Mouse (Mus musculus): ENCODE data around the gene Nphp4. TPM values are rescaled to one million over a fixed set of nuclear protein-coding genes. Genes with fewer than 3 reads are reported as not detected.
"Not testable (repeated sequence)": the region's sequence is repeated elsewhere in the genome, so short reads cannot be mapped to it uniquely, and the experiment has no call there.

Gene Nphp4
- polyA plus RNA-seq, 1 experiment from 2014 or later: 4.0 TPM

GRCm38 (mm10) chr4:152546481-152546880 lies 70.0 kb downstream of the Nphp4 start:
- Histone ChIP-seq H3K9ac (ENCODE audit: low read length) (no peak overlapping the region), H3K27ac (ENCODE audit: low read length) (no peak overlapping the region), H3K36me3 (ENCODE audit: control insufficient read depth, insufficient read depth, low read length) (no peaks in the 10 kb centered on the region), H3K4me1 (replicated peaks; ENCODE audit: control insufficient read depth, insufficient read depth, low read length) (no peaks in the 10 kb centered on the region), H3K4me2 (ENCODE audit: low read depth, low read length) (no peak overlapping the region), H3K27me3 (ENCODE audit: control insufficient read depth, insufficient read depth, low read depth, low read length) (no peaks in the 10 kb centered on the region), H3K4me3 (ENCODE audit: low read length) (no peak overlapping the region), H3K9me3 (ENCODE audit: control insufficient read depth, low read length) (no peaks in the 10 kb centered on the region)
- 52% methylated on average over 8 of the region's 8 CpGs for WGBS
- ATAC-seq (ENCODE audit: low read depth): no peak

DNA sequence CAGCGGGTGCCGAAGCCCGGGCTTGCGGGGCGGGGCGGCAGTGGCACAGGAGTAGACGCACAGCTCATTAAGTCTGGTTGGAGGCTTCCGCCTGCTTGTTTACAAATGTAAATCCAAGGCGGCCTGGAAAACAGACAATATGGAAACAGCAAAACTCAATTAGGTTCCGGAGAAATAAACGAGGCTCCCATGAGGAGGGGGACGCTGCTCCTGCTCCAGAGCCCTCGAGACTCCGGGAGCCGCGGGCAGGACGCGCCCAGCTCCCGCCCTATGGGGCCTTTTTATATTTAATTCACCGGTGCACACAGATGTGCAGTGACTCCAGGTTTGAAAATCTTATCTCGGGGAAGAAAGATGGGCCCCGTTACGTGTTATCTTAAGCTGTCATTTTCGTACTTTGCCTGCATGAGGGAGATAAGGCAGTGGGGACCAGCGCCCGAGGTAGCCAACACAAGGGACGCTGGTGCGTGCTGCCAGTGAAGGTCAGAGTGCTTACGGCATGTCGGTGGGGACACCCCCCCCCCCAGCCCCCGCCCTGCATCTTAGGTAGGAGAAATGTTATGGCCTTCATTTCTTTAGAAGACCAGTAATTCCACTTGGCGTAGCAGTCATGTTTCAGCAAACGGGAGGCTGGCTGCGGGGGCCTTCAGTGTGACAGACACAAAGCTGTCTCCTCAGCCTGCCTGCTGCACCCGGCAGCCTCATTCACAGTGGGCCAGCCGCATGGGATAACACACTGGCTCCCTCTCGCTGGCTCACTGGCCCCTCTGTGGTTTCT lies 71.6 kb downstream of the Nphp4 start:
- H3K36me3 ChIP-seq (ENCODE audit: control insufficient read depth, insufficient read depth, low read length): no peaks in the 10 kb centered on the region
- H3K27me3 ChIP-seq (ENCODE audit: control insufficient read depth, insufficient read depth, low read depth, low read length): no peaks in the 10 kb centered on the region
- H3K4me3 ChIP-seq (ENCODE audit: low read length): no peak overlapping the region
- H3K4me1 ChIP-seq (replicated peaks; ENCODE audit: control insufficient read depth, insufficient read depth, low read length): no peaks in the 10 kb centered on the region
- no peak overlapping the region for H3K9ac ChIP-seq (ENCODE audit: low read length)
- 35% methylated on average over 37 of the region's 37 CpGs for WGBS
- H3K4me2 ChIP-seq (ENCODE audit: low read depth, low read length): 0 out of 2 replicates have a peak overlapping the region, but pooled peaks have one; percentile 0
- ATAC-seq (ENCODE audit: low read depth): no peak
- no peaks in the 10 kb centered on the region for H3K9me3 ChIP-seq (ENCODE audit: control insufficient read depth, low read length)
- H3K27ac ChIP-seq (ENCODE audit: low read length): no peak overlapping the region

GRCm38 (mm10) chr4:152549507-152550202 lies 73.1 kb downstream of the Nphp4 start:
- WGBS: 85% methylated on average over 18 of the region's 18 CpGs
- Histone ChIP-seq H3K27me3 (ENCODE audit: control insufficient read depth, insufficient read depth, low read depth, low read length) (no peaks in the 10 kb centered on the region), H3K4me1 (replicated peaks; ENCODE audit: control insufficient read depth, insufficient read depth, low read length) (no peaks in the 10 kb centered on the region), H3K27ac (ENCODE audit: low read length) (no peak overlapping the region), H3K36me3 (ENCODE audit: control insufficient read depth, insufficient read depth, low read length) (no peaks in the 10 kb centered on the region), H3K4me3 (ENCODE audit: low read length) (no peak overlapping the region), H3K9me3 (ENCODE audit: control insufficient read depth, low read length) (no peaks in the 10 kb centered on the region), H3K9ac (ENCODE audit: low read length) (no peak overlapping the region), H3K4me2 (ENCODE audit: low read depth, low read length) (no peak overlapping the region)
- ATAC-seq (ENCODE audit: low read depth): no peak

- WGBS: 90% methylated on average over 6 of the region's 6 CpGs
- ATAC-seq (ENCODE audit: low read depth): no peak
Observed at GRCm38 (mm10) chr4:152550203-152550549, 73.7 kb downstream of the Nphp4 start.

GRCm38 (mm10) chr4:152553582-152554285 lies 77.2 kb downstream of the Nphp4 start:
- no peak overlapping the region for H3K9ac ChIP-seq (ENCODE audit: low read length)
- peaks cover 10% of the 10 kb centered on the region for H3K4me1 ChIP-seq (replicated peaks; ENCODE audit: control insufficient read depth, insufficient read depth, low read length)
- no peak overlapping the region for H3K27ac ChIP-seq (ENCODE audit: low read length)
- ATAC-seq (ENCODE audit: low read depth): no peak
- 85% methylated on average over 8 of the region's 8 CpGs for WGBS
- H3K27me3 ChIP-seq (ENCODE audit: control insufficient read depth, insufficient read depth, low read depth, low read length): no peaks in the 10 kb centered on the region
- H3K4me3 ChIP-seq (ENCODE audit: low read length): no peak overlapping the region
- no peak overlapping the region for H3K4me2 ChIP-seq (ENCODE audit: low read depth, low read length)
- H3K9me3 ChIP-seq (ENCODE audit: control insufficient read depth, low read length): no peaks in the 10 kb centered on the region
- no peaks in the 10 kb centered on the region for H3K36me3 ChIP-seq (ENCODE audit: control insufficient read depth, insufficient read depth, low read length)

More at GRCm38 (mm10) chr4:152550203-152550549, 73.7 kb downstream of the Nphp4 start:
- Histone ChIP-seq H3K27ac (ENCODE audit: low read length) (no peak overlapping the region), H3K9me3 (ENCODE audit: control insufficient read depth, low read length) (no peaks in the 10 kb centered on the region), H3K36me3 (ENCODE audit: control insufficient read depth, insufficient read depth, low read length) (no peaks in the 10 kb centered on the region), H3K4me2 (ENCODE audit: low read depth, low read length) (no peak overlapping the region), H3K9ac (ENCODE audit: low read length) (no peak overlapping the region), H3K4me1 (replicated peaks; ENCODE audit: control insufficient read depth, insufficient read depth, low read length) (no peaks in the 10 kb centered on the region), H3K4me3 (ENCODE audit: low read length) (no peak overlapping the region), H3K27me3 (ENCODE audit: control insufficient read depth, insufficient read depth, low read depth, low read length) (no peaks in the 10 kb centered on the region)

DNA sequence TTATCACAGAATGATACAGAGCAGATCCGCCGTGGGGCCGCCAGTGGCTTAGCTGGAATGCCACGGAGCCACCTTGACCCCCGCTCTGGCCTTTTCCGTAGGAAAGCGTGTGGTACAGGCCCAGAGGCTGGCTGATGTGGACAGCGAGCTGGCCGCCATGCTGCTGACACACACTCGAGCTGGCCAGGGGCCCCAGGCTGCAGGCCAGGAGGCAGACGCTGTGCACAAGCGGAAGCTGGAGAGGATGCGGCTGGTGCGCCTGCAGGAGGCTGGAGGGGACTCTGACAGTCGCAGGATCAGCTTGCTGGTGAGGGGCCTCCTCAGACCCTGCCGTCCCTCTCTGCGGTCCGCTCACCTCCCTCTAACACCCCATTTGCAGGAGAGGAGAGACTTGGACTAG lies 77.9 kb downstream of the Nphp4 start:
- Histone ChIP-seq H3K27ac (ENCODE audit: low read length) (no peak overlapping the region), H3K4me2 (ENCODE audit: low read depth, low read length) (no peak overlapping the region), H3K36me3 (ENCODE audit: control insufficient read depth, insufficient read depth, low read length) (no peaks in the 10 kb centered on the region), H3K9me3 (ENCODE audit: control insufficient read depth, low read length) (no peaks in the 10 kb centered on the region), H3K4me1 (replicated peaks; ENCODE audit: control insufficient read depth, insufficient read depth, low read length) (peaks cover 10% of the 10 kb centered on the region), H3K4me3 (ENCODE audit: low read length) (no peak overlapping the region), H3K27me3 (ENCODE audit: control insufficient read depth, insufficient read depth, low read depth, low read length) (no peaks in the 10 kb centered on the region), H3K9ac (ENCODE audit: low read length) (no peak overlapping the region)
- ATAC-seq (ENCODE audit: low read depth): no peak
- WGBS: 51% methylated on average over 18 of the region's 18 CpGs

- H3K27ac ChIP-seq (ENCODE audit: low read length); H3K4me3 ChIP-seq (ENCODE audit: low read length); H3K4me1 ChIP-seq (replicated peaks; ENCODE audit: control insufficient read depth, insufficient read depth, low read length); H3K27me3 ChIP-seq (ENCODE audit: control insufficient read depth, insufficient read depth, low read depth, low read length); H3K9me3 ChIP-seq (ENCODE audit: control insufficient read depth, low read length); H3K9ac ChIP-seq (ENCODE audit: low read length); H3K4me2 ChIP-seq (ENCODE audit: low read depth, low read length); H3K36me3 ChIP-seq (ENCODE audit: control insufficient read depth, insufficient read depth, low read length): not testable (repeated sequence)
- 50% methylated on average over 2 of the region's 3 CpGs for WGBS
- peak; percentile 45 for ATAC-seq (ENCODE audit: low read depth)
Observed at GRCm38 (mm10) chr4:152555806-152556205, 79.3 kb downstream of the Nphp4 start.

DNA sequence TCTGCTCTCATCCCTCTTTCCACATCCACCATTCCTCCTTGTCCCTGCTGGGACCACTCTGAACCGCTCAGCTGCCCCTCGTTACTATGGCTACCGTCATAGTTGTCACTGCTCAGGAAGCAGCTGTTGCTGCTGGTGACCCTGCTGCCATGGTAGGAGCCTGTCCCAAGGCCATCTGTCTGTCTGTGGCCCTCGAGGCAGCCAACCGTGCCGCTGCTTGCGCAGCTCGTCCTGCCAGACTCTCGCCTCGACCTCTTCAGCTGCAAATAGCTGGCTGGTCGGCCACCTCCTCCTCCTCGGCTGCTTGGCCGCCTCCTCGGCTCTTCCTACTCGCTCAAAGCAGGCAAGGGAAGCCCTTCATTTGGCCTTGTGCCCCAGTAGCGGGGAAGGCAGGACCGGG lies 81.7 kb downstream of the Nphp4 start:
- H3K27ac ChIP-seq (ENCODE audit: low read length): no peak overlapping the region
- no peaks in the 10 kb centered on the region for H3K9me3 ChIP-seq (ENCODE audit: control insufficient read depth, low read length)
- H3K36me3 ChIP-seq (ENCODE audit: control insufficient read depth, insufficient read depth, low read length): no peaks in the 10 kb centered on the region
- no peak overlapping the region for H3K9ac ChIP-seq (ENCODE audit: low read length)
- H3K27me3 ChIP-seq (ENCODE audit: control insufficient read depth, insufficient read depth, low read depth, low read length): no peaks in the 10 kb centered on the region
- no peak overlapping the region for H3K4me2 ChIP-seq (ENCODE audit: low read depth, low read length)
- 12% methylated on average over 17 of the region's 17 CpGs for WGBS
- peaks cover 10% of the 10 kb centered on the region for H3K4me1 ChIP-seq (replicated peaks; ENCODE audit: control insufficient read depth, insufficient read depth, low read length)
- ATAC-seq (ENCODE audit: low read depth): peak; percentile 72
- no peak overlapping the region for H3K4me3 ChIP-seq (ENCODE audit: low read length)

DNA sequence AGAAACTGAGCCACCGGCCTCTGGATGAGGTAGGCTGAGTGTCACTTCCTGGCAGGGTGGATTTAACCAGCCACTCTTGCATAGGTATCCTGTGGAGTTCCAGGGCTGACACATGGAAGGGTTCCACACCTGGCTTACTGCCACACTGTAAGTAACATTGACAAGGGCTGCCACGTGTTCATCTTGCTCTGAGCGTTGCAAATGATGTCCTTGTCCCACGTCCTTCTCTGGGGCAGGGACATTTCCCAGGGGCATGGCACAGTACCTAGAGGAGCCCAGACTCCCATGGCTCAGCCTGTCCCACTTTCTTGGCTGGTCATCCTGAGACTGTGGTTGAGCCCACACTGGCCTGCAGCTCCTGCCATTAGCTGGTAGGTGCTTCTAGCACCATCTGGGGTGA lies 91.5 kb downstream of the Nphp4 start:
- Histone ChIP-seq H3K27ac (ENCODE audit: low read length) (no peak overlapping the region), H3K4me1 (replicated peaks; ENCODE audit: control insufficient read depth, insufficient read depth, low read length) (no peaks in the 10 kb centered on the region), H3K9ac (ENCODE audit: low read length) (no peak overlapping the region), H3K9me3 (ENCODE audit: control insufficient read depth, low read length) (no peaks in the 10 kb centered on the region), H3K4me3 (ENCODE audit: low read length) (no peak overlapping the region), H3K4me2 (ENCODE audit: low read depth, low read length) (no peak overlapping the region), H3K36me3 (ENCODE audit: control insufficient read depth, insufficient read depth, low read length) (no peaks in the 10 kb centered on the region), H3K27me3 (ENCODE audit: control insufficient read depth, insufficient read depth, low read depth, low read length) (no peaks in the 10 kb centered on the region)
- no peak for ATAC-seq (ENCODE audit: low read depth)
- WGBS: 59% methylated on average over 4 of the region's 4 CpGs
